Comparison of ENCODE assay signal across 22 mouse cellular contexts in the genomic region with DNA sequence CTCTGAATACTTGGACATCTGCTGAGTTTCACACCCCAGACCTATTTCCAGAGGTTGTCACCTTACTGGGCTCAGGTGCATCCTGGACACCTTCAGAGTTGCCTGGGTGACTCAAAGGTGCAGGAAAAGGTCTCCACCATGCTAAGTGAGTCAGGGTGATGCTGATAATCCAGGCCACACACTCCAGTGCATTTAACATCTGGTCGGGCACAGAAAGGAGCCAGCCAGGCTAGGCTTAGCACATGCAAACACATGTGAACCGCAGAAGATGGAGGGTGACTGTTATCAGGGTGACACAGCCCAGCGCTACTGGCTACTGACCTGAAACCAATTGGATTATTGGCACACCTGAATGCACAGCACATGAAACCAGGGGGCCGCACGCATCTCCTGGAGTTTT.
A peak's percentile ranks its signal among the peaks of the same experiment; 100 is the strongest.
DNase-seq lines count a peak whose midpoint lies in the region; ATAC-seq and TF ChIP-seq lines count a peak whose summit lies in the region.
"Had no signal": no experiment of that assay in that cellular context is flagged by ENCODE, and none has a peak within 500 bp of the region (broad histone marks: within the 10 kb centered on the region; RNA-seq: fewer than 3 reads in every experiment).

No protein-coding gene starts in this region.

- TF ChIP-seq CTCF in stomach, postnatal 0 days (IDR thresholded peaks at IDR 0.05; ENCODE audit: low read depth) = no peak

- peaks cover 22% of the 10 kb centered on the region for H3K4me1 ChIP-seq in heart, embryonic 15.5 days (replicated peaks)
- no peaks in the 10 kb centered on the region for H3K4me1 ChIP-seq in stomach, postnatal 0 days (replicated peaks; ENCODE audit: control insufficient read depth, insufficient read depth)
- H3K4me1 ChIP-seq: embryonic facial prominence, embryonic 10.5 days; forebrain, embryonic 15.5 days; hindbrain, embryonic 15.5 days; liver, embryonic 12.5 days had no signal

- no peak for TF ChIP-seq EP300 in stomach, postnatal 0 days (optimal IDR thresholded peaks at IDR 0.05)

- ATAC-seq in heart, embryonic 15.5 days (replicated peaks; ENCODE audit: insufficient number of reproducible peaks, insufficient read depth, low FRiP score, low read depth) = no peak
- no peak for ATAC-seq in stomach, postnatal 0 days (ENCODE audit: low FRiP score, low TSS enrichment)
- ATAC-seq: CD4-positive, CD25-positive, alpha-beta regulatory T cell, adult 4 months; forebrain, embryonic 15.5 days; liver, embryonic 12.5 days had no signal

- H3K4me2 ChIP-seq in heart, embryonic 15.5 days = 0 out of 2 replicates have a peak overlapping the region, but pooled peaks have one; percentile 39
- H3K4me2 ChIP-seq in stomach, postnatal 0 days (replicated peaks; ENCODE audit: low read depth) = no peak overlapping the region
- H3K4me2 ChIP-seq: forebrain, embryonic 15.5 days; hindbrain, embryonic 15.5 days; liver, embryonic 12.5 days; lung, embryonic 15.5 days had no signal

- no peak overlapping the region for H3K4me3 ChIP-seq in heart, embryonic 15.5 days
- no peak overlapping the region for H3K4me3 ChIP-seq in macrophage (ENCODE audit: inconsistent target)
- no peak overlapping the region for H3K4me3 ChIP-seq in stomach, postnatal 0 days (ENCODE audit: low read depth, low read length)
- H3K4me3 ChIP-seq: embryonic facial prominence, embryonic 10.5 days; erythroblast, embryonic 14.5 days; forebrain, embryonic 15.5 days; hindbrain, embryonic 15.5 days; left cerebral cortex, adult 2 months; liver, embryonic 12.5 days; lung, embryonic 15.5 days had no signal

- no peaks in the 10 kb centered on the region for H3K36me3 ChIP-seq in heart, embryonic 15.5 days
- no peaks in the 10 kb centered on the region for H3K36me3 ChIP-seq in macrophage (ENCODE audit: inconsistent target)
- H3K36me3 ChIP-seq in stomach, postnatal 0 days (ENCODE audit: control insufficient read depth, insufficient read depth, low read length) = no peaks in the 10 kb centered on the region
- H3K36me3 ChIP-seq: embryonic facial prominence, embryonic 10.5 days; forebrain, embryonic 15.5 days; G1E; hindbrain, embryonic 15.5 days; liver, embryonic 12.5 days; lung, embryonic 15.5 days had no signal

- H3K27me3 ChIP-seq in heart, embryonic 15.5 days = no peaks in the 10 kb centered on the region
- no peaks in the 10 kb centered on the region for H3K27me3 ChIP-seq in stomach, postnatal 0 days (ENCODE audit: control insufficient read depth, insufficient read depth, low read length)
- H3K27me3 ChIP-seq: forebrain, embryonic 15.5 days; hindbrain, embryonic 15.5 days; liver, embryonic 12.5 days; lung, embryonic 15.5 days had no signal

- WGBS in heart, embryonic 15.5 days = 87% methylated on average over 5 of the region's 5 CpGs
- 96% methylated on average over 5 of the region's 5 CpGs for WGBS in macrophage (ENCODE audit: missing documents)
- WGBS in stomach, postnatal 0 days = 82% methylated on average over 5 of the region's 5 CpGs

- peak overlapping the region; percentile 48 for H3K27ac ChIP-seq in heart, embryonic 15.5 days
- H3K27ac ChIP-seq in macrophage = peak overlapping the region; percentile 35; the same call in 1 of the 2 replicates
- H3K27ac ChIP-seq in stomach, postnatal 0 days (replicated peaks) = peak overlapping the region; percentile 84
- H3K27ac ChIP-seq: embryonic facial prominence, embryonic 10.5 days; forebrain, embryonic 15.5 days; hindbrain, embryonic 15.5 days; left cerebral cortex, adult 2 months; liver, embryonic 12.5 days had no signal

- no peak overlapping the region for H3K9ac ChIP-seq in heart, embryonic 15.5 days
- H3K9ac ChIP-seq in stomach, postnatal 0 days (ENCODE audit: low read length) = no peak overlapping the region
- H3K9ac ChIP-seq: forebrain, embryonic 15.5 days; hindbrain, embryonic 15.5 days; liver, embryonic 12.5 days; lung, embryonic 15.5 days had no signal

- no peaks in the 10 kb centered on the region for H3K9me3 ChIP-seq in heart, embryonic 15.5 days (replicated peaks)
- H3K9me3 ChIP-seq in stomach, postnatal 0 days (ENCODE audit: control insufficient read depth, low read length) = no peaks in the 10 kb centered on the region
- H3K9me3 ChIP-seq: embryonic facial prominence, embryonic 10.5 days; forebrain, embryonic 15.5 days; G1E; hindbrain, embryonic 15.5 days; liver, embryonic 12.5 days; lung, embryonic 15.5 days had no signal

- H3K79me2 ChIP-seq in macrophage (ENCODE audit: inconsistent target) = no peaks in the 10 kb centered on the region

- no peak for DNase-seq in heart, postnatal 10 days
- DNase-seq in NIH3T3 (ENCODE audit: low read depth) = peak; percentile 52
- no peak for DNase-seq in stomach, postnatal 0 days (ENCODE audit: low spot score)
- DNase-seq in lung, postnatal 36 days = no peak
- no peak for DNase-seq in lung, adult 18-20 months
- DNase-seq: adrenal gland, adult 8-10 months; cerebellum, postnatal 25 days; kidney, adult 2 months; kidney, postnatal 25 days; right cerebral cortex, postnatal 14 days; thymus, adult 2 months had no signal

- intact Hi-C loops in heart, postnatal 10 days (cut with DNase I) = no loop called here
